Mouse (Mus musculus) neural tube, embryonic 13.5 days (tissue): ENCODE results near the gene Gm27027. TPM values are rescaled to one million over a fixed set of nuclear protein-coding genes. Genes with fewer than 3 reads are reported as not detected.

Experiments used
- ATAC-seq: fragments of 200-750 bp; cut with Nextera tagmentation; 2 replicates; pipeline ENCODE4 v1.8.0; 2017; ENCODE audit warnings: low read depth, mild to moderate bottlenecking, moderate TSS enrichment, moderate library complexity
- H3K27ac ChIP-seq: fragments of 300-500 bp; sonication (generic); replicated peaks from 2 replicates; pipeline ENCODE4 v1.5.1; 2015; ENCODE audit warnings: moderate library complexity, mild to moderate bottlenecking, inconsistent platforms
- H3K27me3 ChIP-seq: fragments of 300-500 bp; sonication (generic); 2 replicates; pipeline ENCODE4 v1.6.1; 2015; ENCODE audit warnings: mild to moderate bottlenecking, inconsistent platforms
- H3K36me3 ChIP-seq: fragments of 300-500 bp; sonication (generic); 2 replicates; pipeline ENCODE4 v1.6.1; 2015; ENCODE audit warnings: mild to moderate bottlenecking, inconsistent platforms
- H3K4me1 ChIP-seq: fragments of 300-500 bp; sonication (generic); replicated peaks from 2 replicates; pipeline ENCODE4 v1.6.1; 2015; ENCODE audit warnings: inconsistent platforms
- H3K4me2 ChIP-seq: fragments of 300-500 bp; sonication (generic); 2 replicates; pipeline ENCODE4 v1.6.1; 2015; ENCODE audit warnings: inconsistent platforms, mild to moderate bottlenecking, moderate library complexity
- H3K4me3 ChIP-seq: fragments of 300-500 bp; sonication (generic); 2 replicates; pipeline ENCODE4 v1.5.1; 2015; ENCODE audit warnings: mild to moderate bottlenecking, inconsistent platforms
- H3K9ac ChIP-seq: fragments of 300-500 bp; sonication (generic); 2 replicates; pipeline ENCODE4 v1.6.1; 2015; ENCODE audit warnings: moderate library complexity, mild to moderate bottlenecking, inconsistent platforms
- H3K9me3 ChIP-seq: fragments of 300-500 bp; sonication (generic); 2 replicates; pipeline ENCODE4 v1.6.1; 2016; ENCODE audit warnings: inconsistent platforms
- WGBS: fragments of 180-500 bp; shearing (Covaris S2); methylation state at CpG from one replicate; pipeline ENCODE4 v1.1.7; 2015; 5-methylcytosine and 5-hydroxymethylcytosine counted together
- polyA plus RNA-seq: library from polyadenylated mRNA; unstranded; fragments of >200 nt; fragmentation: Nextera tagmentation; extraction: Ambion mirVana; gene quantifications from 2 replicates; pipeline ENCODE4 v1.2.1, GENCODE M21; 2015

Gene Gm27027
- polyA plus RNA-seq, 1 experiment from 2014 or later: not detected

DNA sequence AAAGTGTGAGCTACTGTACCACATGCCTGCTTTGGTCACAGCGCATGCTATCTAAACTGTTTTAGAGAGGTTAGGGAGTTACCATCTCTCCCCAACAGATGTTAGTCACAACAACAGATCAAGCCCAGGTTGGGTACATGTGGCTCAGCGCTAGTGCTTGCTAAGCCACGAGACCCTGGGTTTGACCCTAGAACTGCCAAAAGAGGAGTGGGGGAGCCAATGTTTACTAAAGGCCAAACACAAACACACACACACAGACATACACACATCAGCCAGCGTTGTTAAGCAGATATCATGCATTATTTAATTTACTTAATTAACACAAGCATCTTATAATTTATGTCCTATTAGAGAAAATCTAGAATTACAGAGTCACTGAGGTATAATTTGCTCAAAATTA is 5.8 kb upstream of the Gm27027 start:
- no peak overlapping the region for H3K27ac ChIP-seq
- peak; percentile 27; the same call in 1 of the 2 replicates for ATAC-seq
- H3K4me2 ChIP-seq: no peak overlapping the region
- no peak overlapping the region for H3K9ac ChIP-seq
- no peaks in the 10 kb centered on the region for H3K4me1 ChIP-seq
- no peak overlapping the region for H3K4me3 ChIP-seq
- WGBS: 84% methylated on average over 4 of the region's 4 CpGs
- no peaks in the 10 kb centered on the region for H3K27me3 ChIP-seq
- no peaks in the 10 kb centered on the region for H3K9me3 ChIP-seq
- H3K36me3 ChIP-seq: peaks cover 87% of the 10 kb centered on the region

DNA sequence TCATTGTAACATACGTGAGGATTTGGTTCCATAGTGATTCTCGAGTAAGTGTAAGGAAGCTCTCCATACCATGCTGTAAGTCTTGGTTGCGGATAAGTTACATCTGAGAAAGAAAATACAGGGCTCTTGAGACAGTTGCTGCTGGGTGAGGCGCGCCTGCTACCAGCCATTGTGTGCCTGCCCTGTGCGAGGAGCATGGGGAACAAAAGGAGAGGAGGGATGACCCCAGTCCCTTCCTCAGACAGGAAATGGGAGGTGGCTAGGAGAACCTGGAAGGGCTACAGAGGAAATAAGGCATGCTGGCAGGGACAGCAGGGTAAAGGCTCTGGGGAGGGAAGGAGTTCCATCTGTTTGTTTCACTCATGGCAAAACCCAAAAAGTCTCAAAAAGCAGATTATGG is 5.3 kb upstream of the Gm27027 start:
- 83% methylated on average over 6 of the region's 6 CpGs for WGBS
- H3K4me1 ChIP-seq: no peaks in the 10 kb centered on the region
- no peak overlapping the region for H3K4me3 ChIP-seq
- no peak overlapping the region for H3K4me2 ChIP-seq
- no peaks in the 10 kb centered on the region for H3K9me3 ChIP-seq
- H3K36me3 ChIP-seq: peaks cover 87% of the 10 kb centered on the region
- no peak for ATAC-seq
- H3K9ac ChIP-seq: no peak overlapping the region
- no peak overlapping the region for H3K27ac ChIP-seq
- H3K27me3 ChIP-seq: no peaks in the 10 kb centered on the region

DNA sequence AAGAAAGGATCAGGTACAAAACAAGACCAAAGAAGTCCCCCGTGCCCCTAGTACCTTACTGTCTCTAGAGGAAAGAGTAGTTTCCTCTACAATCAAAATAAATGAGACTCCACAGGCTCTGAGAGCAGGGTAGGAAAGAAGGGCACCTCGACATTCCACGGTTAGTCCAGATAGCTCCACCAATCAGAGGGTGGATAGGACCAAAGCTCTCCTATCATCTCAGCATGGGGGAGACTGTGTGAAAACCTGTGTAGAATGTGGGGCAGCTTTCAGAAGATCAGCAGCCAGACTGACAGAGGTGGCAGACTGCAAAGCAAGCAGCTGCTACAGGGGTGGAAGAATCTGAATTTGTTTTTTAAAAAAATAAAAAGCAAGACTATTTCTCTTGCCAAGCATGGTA is 3.3 kb downstream of the Gm27027 start:
- WGBS: 42% methylated on average over 3 of the region's 3 CpGs
- H3K4me2 ChIP-seq: no peak overlapping the region
- H3K4me1 ChIP-seq: peaks cover 20% of the 10 kb centered on the region
- peak overlapping the region; percentile 63 for H3K27ac ChIP-seq
- no peaks in the 10 kb centered on the region for H3K27me3 ChIP-seq
- no peak overlapping the region for H3K4me3 ChIP-seq
- H3K36me3 ChIP-seq: peaks cover 85% of the 10 kb centered on the region
- H3K9me3 ChIP-seq: no peaks in the 10 kb centered on the region
- ATAC-seq: no peak; the same call in 1 of the 2 replicates
- 0 out of 2 replicates have a peak overlapping the region, but pooled peaks have one; percentile 13 for H3K9ac ChIP-seq

DNA sequence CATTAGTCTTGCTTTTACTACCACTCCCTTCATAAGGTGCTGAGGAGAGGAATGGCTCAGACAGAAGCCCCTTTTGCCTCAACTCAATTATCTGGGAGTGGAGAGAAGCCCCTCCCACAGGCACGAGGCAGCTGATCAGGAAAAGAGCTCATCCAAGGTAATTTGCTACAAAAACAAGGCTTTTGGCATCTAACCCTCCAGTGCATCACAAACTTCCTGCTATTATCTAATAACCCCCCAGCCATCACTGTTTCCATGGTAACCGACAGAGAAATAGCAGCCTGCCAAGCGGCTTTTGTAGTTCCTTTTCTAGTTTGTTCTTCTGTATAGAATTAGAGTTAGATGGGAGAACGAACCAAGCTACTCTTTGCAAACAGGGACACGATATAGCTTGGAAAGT is 3.9 kb downstream of the Gm27027 start:
- H3K4me1 ChIP-seq: peaks cover 20% of the 10 kb centered on the region
- H3K27ac ChIP-seq: peak overlapping the region; percentile 63
- no peaks in the 10 kb centered on the region for H3K9me3 ChIP-seq
- no peak overlapping the region for H3K4me2 ChIP-seq
- H3K36me3 ChIP-seq: peaks cover 85% of the 10 kb centered on the region
- ATAC-seq: peak; percentile 43
- H3K9ac ChIP-seq: 0 out of 2 replicates have a peak overlapping the region, but pooled peaks have one; percentile 13
- H3K27me3 ChIP-seq: no peaks in the 10 kb centered on the region
- WGBS: 23% methylated on average over 5 of the region's 5 CpGs
- no peak overlapping the region for H3K4me3 ChIP-seq

DNA sequence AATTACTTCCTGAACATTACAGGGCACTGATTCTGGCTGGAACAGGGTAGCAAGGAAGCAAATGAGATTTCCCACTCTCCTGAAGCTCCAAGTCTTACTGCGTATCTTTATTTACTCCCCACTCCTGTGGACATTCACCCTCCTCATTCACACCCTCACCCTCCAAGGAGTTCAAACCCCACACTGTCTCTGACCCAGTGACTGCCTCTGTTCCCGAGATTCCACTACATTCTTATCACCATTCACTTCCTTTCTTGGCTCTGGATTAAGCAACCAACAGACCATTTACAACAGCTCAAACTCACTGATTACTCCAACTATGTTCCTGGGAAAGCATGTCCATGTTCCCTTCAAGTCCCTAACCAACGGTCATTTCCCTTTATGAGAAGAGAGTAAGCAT is 4.8 kb downstream of the Gm27027 start:
- Histone ChIP-seq H3K36me3 (peaks cover 85% of the 10 kb centered on the region), H3K4me2 (no peak overlapping the region), H3K27ac (0 out of 2 replicates have a peak overlapping the region, but pooled peaks have one; percentile 6), H3K9me3 (no peaks in the 10 kb centered on the region), H3K9ac (no peak overlapping the region), H3K4me3 (no peak overlapping the region), H3K27me3 (no peaks in the 10 kb centered on the region), H3K4me1 (peaks cover 20% of the 10 kb centered on the region)
- no peak for ATAC-seq
- WGBS: 91% methylated on average over 3 of the region's 3 CpGs

DNA sequence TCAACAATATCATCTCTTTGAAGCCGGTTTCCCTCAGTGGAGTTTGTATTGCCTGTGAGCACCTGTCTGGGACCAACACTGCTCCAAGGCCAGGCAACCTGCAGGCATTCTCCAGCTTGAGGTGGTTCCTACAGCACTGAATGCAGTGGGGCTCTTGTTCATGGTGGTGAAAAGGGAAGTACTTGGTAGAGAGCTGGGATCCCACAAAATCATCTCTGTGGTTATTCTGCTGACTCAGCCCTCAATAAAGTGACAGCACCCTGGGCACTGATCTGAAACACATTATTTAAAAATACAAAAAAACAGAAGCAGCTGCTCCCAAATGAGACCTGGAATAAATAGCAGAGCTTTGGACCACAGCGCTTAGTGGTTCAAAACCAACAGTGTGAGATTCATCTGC is 7.7 kb downstream of the Gm27027 start:
- WGBS: 99% methylated on average over 2 of the region's 2 CpGs
- H3K36me3 ChIP-seq: peaks cover 67% of the 10 kb centered on the region
- no peaks in the 10 kb centered on the region for H3K9me3 ChIP-seq
- no peak overlapping the region for H3K4me2 ChIP-seq
- no peak overlapping the region for H3K4me3 ChIP-seq
- ATAC-seq: no peak
- H3K27ac ChIP-seq: no peak overlapping the region
- no peaks in the 10 kb centered on the region for H3K27me3 ChIP-seq
- H3K9ac ChIP-seq: no peak overlapping the region
- H3K4me1 ChIP-seq: peaks cover 20% of the 10 kb centered on the region

DNA sequence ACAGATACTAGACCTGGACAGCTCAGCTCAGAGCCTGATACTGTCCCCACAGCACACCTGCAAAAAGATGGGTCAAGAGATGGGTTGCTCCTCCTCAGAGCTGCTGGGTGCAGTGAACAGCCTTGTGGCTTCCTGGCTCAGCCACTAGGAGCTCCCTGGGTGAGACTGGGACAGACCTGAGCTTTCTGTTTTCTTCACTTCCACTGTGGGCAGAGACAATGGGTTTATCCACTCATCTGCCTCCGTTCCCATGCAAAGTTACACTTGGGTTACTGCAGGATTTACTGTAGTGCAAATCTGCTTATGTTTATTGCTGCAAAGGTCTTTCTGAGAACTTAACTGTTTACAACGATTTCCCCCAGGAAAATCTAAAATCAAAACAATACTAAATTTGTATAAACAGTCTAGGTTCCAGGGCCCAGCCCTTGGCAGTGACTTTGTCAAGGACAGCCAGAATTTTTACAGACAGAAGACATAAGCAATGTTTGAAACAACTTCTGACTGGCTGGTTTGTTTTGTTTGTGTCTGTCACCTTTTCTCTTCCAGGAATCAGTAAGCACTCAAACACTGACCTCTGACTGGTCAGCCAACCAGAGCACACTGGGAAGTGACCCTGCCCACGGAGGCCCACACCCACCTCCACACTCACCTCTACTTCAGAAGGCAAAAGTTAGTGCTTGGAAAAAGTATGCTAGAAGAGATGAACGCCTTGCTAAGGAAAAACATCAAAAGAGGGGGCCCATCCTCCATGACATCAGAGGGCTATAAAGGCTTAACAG is 13.5 kb downstream of the Gm27027 start:
- peaks cover 10% of the 10 kb centered on the region for H3K4me1 ChIP-seq
- no peak overlapping the region for H3K27ac ChIP-seq
- no peaks in the 10 kb centered on the region for H3K27me3 ChIP-seq
- no peak overlapping the region for H3K4me2 ChIP-seq
- 93% methylated on average over 4 of the region's 4 CpGs for WGBS
- ATAC-seq: no peak
- H3K9ac ChIP-seq: no peak overlapping the region
- peaks cover 73% of the 10 kb centered on the region for H3K36me3 ChIP-seq
- H3K9me3 ChIP-seq: no peaks in the 10 kb centered on the region
- H3K4me3 ChIP-seq: no peak overlapping the region

DNA sequence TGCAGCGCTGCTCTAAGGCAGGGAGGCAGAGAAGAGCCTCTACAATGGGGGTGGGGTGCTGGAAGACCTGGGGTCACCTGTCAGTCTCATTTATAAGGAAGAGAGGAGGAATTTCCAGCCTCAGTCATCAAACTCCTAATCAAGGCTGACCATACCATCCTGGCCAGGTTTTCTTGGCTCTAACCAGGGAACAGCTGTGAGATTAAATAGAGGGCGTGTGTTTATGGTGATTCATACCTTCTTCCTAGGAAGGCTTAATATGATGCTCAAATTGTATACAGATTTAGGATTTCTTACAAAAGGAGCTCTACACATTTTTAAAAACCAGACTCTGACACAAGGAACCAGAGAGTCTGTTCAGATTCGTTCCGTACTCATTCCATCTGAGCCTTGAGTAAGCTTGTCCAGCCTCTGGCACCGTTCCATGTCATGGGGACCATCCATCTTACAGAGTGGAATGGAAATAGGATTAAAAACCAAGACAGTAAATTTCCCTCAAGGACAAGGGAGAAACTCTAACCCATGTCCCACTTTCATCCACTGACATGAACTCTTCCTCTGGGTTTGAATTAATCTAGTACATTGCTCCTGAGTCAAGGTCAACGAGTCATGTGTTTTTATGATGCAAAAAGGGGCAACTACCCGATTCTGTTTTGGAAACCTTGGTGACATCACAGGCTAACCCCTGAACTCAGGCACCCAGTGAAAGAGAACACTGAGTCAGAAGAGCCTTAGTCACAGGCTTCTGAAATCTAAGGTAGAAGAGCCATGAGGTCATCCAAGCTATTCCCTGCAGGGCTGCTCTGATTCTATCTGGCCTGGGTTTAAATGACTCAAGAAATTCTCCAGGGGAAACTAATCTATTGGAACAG is 16.7 kb downstream of the Gm27027 start:
- Histone ChIP-seq H3K4me3 (no peak overlapping the region), H3K27me3 (no peaks in the 10 kb centered on the region), H3K9ac (no peak overlapping the region), H3K36me3 (peaks cover 54% of the 10 kb centered on the region), H3K9me3 (no peaks in the 10 kb centered on the region), H3K4me2 (no peak overlapping the region), H3K27ac (0 out of 2 replicates have a peak overlapping the region, but pooled peaks have one; percentile 49), H3K4me1 (peaks cover 37% of the 10 kb centered on the region)
- 88% methylated on average over 7 of the region's 7 CpGs for WGBS
- no peak for ATAC-seq

DNA sequence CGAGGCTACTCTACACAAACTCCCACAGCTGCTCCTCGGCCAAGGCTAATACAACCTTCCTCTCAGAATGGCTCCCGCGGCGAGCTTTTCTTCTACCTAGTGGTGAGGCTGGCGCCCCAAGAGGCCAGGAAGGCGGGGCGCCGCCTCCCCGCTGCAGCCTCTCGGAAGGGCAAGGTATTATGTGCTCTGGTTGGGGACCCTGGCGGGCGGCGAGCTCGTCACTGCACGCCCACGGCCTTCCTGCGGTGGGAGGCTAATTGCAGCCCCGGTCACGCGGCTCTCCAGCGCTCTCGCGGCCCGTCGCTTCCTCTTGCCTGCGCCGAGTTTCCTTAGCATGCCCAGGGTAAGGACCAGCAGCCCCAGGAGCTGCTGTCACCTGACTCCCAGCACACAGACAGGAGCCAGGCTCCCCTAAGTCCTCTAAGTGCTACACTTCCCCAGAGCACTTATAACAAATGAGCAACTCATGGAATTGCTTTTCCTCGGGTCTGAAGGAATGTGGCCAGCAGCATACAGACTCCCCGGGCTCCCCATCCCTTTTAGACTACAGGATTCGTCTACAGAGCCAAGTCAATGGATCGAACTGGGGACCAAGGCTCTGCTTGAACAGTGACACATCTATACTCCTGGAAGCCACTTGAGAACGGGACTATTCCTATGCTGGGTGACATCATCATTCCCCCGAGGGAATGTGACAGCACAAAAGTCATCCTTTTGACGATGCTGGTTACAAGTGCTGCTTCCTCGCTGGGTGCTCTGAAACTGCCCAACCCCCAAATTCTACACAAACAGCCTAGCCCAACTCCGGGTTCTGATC is 19.5 kb downstream of the Gm27027 start:
- H3K9ac ChIP-seq: peak overlapping the region; percentile 70
- H3K27me3 ChIP-seq: no peaks in the 10 kb centered on the region
- H3K4me2 ChIP-seq: peak overlapping the region; percentile 75
- WGBS: 2% methylated on average over 37 of the region's 37 CpGs
- peak; percentile 82 for ATAC-seq
- peaks cover 37% of the 10 kb centered on the region for H3K4me1 ChIP-seq
- peaks cover 30% of the 10 kb centered on the region for H3K36me3 ChIP-seq
- H3K27ac ChIP-seq: peak overlapping the region; percentile 78
- peak overlapping the region; percentile 38 for H3K4me3 ChIP-seq
- H3K9me3 ChIP-seq: no peaks in the 10 kb centered on the region

DNA sequence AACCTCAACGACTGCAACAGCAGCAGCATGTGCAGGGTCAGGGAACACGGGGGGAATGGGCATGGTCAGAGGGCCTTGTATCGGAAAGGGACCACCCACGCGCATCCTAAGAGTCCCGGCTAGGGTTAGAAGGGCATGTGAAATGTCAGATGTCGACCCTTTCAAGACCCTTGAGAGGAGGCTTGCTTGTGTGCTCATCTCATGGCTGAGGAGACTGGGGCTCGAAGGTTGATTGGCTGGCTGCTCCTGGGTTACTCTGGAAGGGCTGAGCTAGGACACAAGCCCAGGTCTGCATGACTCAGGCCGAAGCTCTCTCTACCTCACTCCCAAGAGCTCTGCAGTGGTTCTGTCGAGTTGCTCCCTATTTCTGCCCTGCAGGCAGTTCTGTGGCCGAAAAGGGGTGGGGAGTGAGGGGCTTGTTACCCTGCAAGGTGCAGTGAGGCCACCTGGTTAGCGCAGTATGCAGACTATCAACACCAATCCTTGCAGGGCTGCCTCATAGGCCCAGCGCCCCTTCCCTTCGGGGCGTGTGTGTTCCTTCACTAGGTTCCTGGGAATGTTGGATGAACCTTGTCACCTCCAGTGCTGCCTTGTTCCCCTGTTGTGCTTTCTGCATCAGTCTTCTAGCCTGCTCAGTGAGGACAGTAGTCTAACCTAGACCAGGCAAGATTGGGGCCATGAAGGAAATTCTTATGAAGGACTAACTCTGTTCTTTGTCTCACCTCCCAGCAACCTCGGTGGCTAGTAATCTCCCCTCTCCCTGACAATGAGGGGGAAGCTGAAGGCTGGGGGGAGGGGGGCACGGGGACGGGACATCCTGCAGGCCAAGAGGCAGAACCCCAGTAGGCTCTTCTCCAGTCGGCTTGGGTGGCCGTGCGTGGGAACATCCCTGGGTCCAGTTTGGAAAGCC is 20.4 kb downstream of the Gm27027 start:
- Histone ChIP-seq H3K4me3 (peak overlapping the region; percentile 38), H3K27ac (peak overlapping the region; percentile 78), H3K9ac (peak overlapping the region; percentile 70), H3K27me3 (no peaks in the 10 kb centered on the region), H3K4me2 (peak overlapping the region; percentile 75), H3K9me3 (no peaks in the 10 kb centered on the region), H3K4me1 (peaks cover 37% of the 10 kb centered on the region), H3K36me3 (peaks cover 21% of the 10 kb centered on the region)
- ATAC-seq: peak; percentile 28; the same call in 1 of the 2 replicates
- 23% methylated on average over 21 of the region's 21 CpGs for WGBS

DNA sequence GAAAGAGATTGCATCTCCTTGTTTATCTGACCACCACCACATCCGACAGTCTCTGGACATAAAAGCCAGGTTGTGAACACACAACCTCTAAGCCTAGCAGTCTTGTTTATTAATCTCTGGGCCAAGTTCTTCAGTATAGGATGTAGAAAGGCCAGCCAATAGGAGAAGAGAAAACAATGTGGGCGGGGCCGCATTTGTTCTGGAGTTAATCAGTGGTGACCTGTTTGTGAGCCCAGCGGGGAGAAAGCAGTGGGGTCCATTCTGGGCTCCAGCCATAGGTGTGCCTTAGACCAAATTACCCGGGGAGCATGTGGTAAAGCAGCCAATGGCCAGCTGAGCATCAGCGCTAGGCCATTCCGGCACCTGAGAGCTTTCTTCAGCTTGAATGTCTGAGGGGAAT is 21.1 kb downstream of the Gm27027 start:
- Histone ChIP-seq H3K27ac (no peak overlapping the region), H3K4me3 (no peak overlapping the region), H3K9ac (no peak overlapping the region), H3K4me2 (no peak overlapping the region), H3K27me3 (no peaks in the 10 kb centered on the region), H3K9me3 (no peaks in the 10 kb centered on the region), H3K36me3 (peaks cover 14% of the 10 kb centered on the region), H3K4me1 (peaks cover 35% of the 10 kb centered on the region)
- ATAC-seq: no peak
- WGBS: 49% methylated on average over 7 of the region's 7 CpGs
